Mouse (Mus musculus) forebrain, embryonic 15.5 days (tissue): ENCODE data around the gene Pan2. TPM values are rescaled to one million over a fixed set of nuclear protein-coding genes. Genes with fewer than 3 reads are reported as not detected.

ENCODE experiments used
- ATAC-seq: fragments of 200-750 bp; cut with Nextera tagmentation; replicated peaks from 2 replicates; pipeline ENCODE4 v1.8.0; 2017; ENCODE audit warnings: mild to moderate bottlenecking, moderate TSS enrichment, moderate library complexity
- H3K27ac ChIP-seq: fragments of 300-500 bp; sonication (generic); replicated peaks from 2 replicates; pipeline ENCODE4 v1.5.1; 2015; ENCODE audit warnings: mild to moderate bottlenecking, inconsistent platforms
- H3K27me3 ChIP-seq: fragments of 300-500 bp; sonication (generic); 2 replicates; pipeline ENCODE4 v1.6.1; 2015; ENCODE audit warnings: inconsistent platforms
- H3K36me3 ChIP-seq: fragments of 300-500 bp; sonication (generic); 2 replicates; pipeline ENCODE4 v1.6.1; 2015; ENCODE audit warnings: mild to moderate bottlenecking, inconsistent platforms
- H3K4me1 ChIP-seq: fragments of 300-500 bp; sonication (generic); 2 replicates; pipeline ENCODE4 v1.6.1; 2015; ENCODE audit warnings: inconsistent platforms
- H3K4me2 ChIP-seq: fragments of 300-500 bp; sonication (generic); replicated peaks from 2 replicates; pipeline ENCODE4 v1.6.1; 2015; ENCODE audit warnings: mild to moderate bottlenecking, inconsistent platforms
- H3K4me3 ChIP-seq: fragments of 300-500 bp; sonication (generic); 2 replicates; pipeline ENCODE4 v1.5.1; 2015; ENCODE audit warnings: mild to moderate bottlenecking, inconsistent platforms
- H3K9ac ChIP-seq: fragments of 300-500 bp; sonication (generic); replicated peaks from 2 replicates; pipeline ENCODE4 v1.6.1; 2015; ENCODE audit warnings: mild to moderate bottlenecking, inconsistent platforms
- H3K9me3 ChIP-seq: fragments of 300-500 bp; sonication (generic); 2 replicates; pipeline ENCODE4 v1.6.1; 2016; ENCODE audit warnings: inconsistent platforms
- WGBS: fragments of 180-500 bp; shearing (Covaris S2); methylation state at CpG from one replicate; pipeline ENCODE4 v1.1.7; 2015; ENCODE audit warnings: mixed read lengths; 5-methylcytosine and 5-hydroxymethylcytosine counted together
- polyA plus RNA-seq: library from polyadenylated mRNA; unstranded; fragments of >200 nt; fragmentation: Nextera tagmentation; extraction: Ambion mirVana; gene quantifications from 2 replicates; pipeline ENCODE4 v1.2.1, GENCODE M21; 2015

Pan2 gene
- polyA plus RNA-seq, 1 experiment from 2014 or later: 27.6 TPM

DNA sequence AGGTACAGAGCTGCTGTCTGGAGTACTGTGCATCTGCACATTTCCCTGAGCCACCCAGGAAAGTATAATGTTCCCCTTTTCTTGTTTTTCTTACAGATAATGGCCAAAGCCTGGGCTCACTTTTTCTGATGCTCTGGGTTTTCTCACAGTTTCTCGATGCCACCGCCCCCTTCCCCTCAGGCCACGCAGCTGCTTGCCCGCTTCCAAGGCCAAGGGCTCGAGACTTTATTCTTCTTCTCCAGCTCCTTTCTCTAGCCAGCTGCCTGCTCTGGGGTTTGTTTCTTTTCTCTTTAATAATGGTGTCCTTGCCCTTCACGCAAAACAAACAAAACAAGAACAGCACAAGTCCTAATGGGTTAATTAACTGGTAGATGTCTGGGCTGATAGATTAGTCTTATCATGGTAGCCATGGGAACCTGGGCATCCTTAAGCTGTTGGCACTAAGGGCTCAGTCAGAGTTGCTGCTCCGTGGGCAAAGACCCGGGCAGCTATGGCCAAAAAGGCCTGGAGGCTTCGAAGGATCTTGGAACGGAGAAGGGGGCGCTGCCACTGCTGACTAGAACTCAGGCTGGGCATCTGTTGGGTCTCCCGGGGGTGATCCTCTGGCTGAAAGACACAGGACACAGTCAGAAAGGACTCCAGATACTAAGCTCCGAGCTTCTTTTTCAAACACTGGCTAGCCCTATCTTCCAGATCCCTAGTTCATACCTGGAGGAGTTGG lies 6.6 kb upstream of the Pan2 start:
- Histone ChIP-seq H3K9me3 (no peaks in the 10 kb centered on the region), H3K27me3 (no peaks in the 10 kb centered on the region), H3K36me3 (peaks cover 7% of the 10 kb centered on the region; the same call in 1 of the 2 replicates), H3K9ac (no peak overlapping the region), H3K27ac (no peak overlapping the region), H3K4me1 (no peaks in the 10 kb centered on the region), H3K4me2 (no peak overlapping the region), H3K4me3 (no peak overlapping the region)
- no peak for ATAC-seq
- 52% methylated on average over 13 of the region's 13 CpGs for WGBS

DNA sequence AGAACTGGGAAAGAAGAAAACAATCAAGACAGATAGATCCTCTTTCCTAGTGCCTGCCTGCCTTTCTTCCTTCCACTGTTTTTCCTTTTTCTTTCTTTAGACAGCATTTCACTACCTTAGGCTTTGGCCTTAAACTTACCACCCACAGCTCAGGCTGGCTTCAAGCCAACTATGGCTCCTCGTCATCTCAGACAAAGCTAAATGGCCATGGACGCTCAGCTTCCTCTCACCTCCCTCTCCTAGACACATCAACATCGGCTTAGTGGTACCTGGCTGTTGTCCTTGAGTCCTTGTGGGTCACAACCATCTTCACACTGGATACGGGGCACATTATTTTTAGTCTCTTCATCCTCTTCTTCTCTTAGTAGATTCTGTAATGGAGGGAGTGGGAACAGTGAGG lies 5.9 kb upstream of the Pan2 start:
- WGBS: 63% methylated on average over 4 of the region's 4 CpGs
- H3K9me3 ChIP-seq: no peaks in the 10 kb centered on the region

GRCm38 (mm10) chr10:128297622-128298021 lies 5.5 kb upstream of the Pan2 start:
- Histone ChIP-seq H3K9ac (no peak overlapping the region), H3K27ac (no peak overlapping the region), H3K27me3 (no peaks in the 10 kb centered on the region), H3K9me3 (no peaks in the 10 kb centered on the region), H3K4me2 (no peak overlapping the region), H3K36me3 (peaks cover 2% of the 10 kb centered on the region; the same call in 1 of the 2 replicates), H3K4me1 (peaks cover 5% of the 10 kb centered on the region), H3K4me3 (no peak overlapping the region)
- no peak for ATAC-seq
- WGBS: 68% methylated on average over 11 of the region's 11 CpGs

More for the DNA sequence above, 5.9 kb upstream of the Pan2 start:
- Histone ChIP-seq H3K27ac (no peak overlapping the region), H3K36me3 (peaks cover 6% of the 10 kb centered on the region; the same call in 1 of the 2 replicates), H3K4me3 (no peak overlapping the region), H3K4me2 (no peak overlapping the region), H3K4me1 (peaks cover 1% of the 10 kb centered on the region), H3K9ac (no peak overlapping the region), H3K27me3 (no peaks in the 10 kb centered on the region)
- no peak for ATAC-seq

DNA sequence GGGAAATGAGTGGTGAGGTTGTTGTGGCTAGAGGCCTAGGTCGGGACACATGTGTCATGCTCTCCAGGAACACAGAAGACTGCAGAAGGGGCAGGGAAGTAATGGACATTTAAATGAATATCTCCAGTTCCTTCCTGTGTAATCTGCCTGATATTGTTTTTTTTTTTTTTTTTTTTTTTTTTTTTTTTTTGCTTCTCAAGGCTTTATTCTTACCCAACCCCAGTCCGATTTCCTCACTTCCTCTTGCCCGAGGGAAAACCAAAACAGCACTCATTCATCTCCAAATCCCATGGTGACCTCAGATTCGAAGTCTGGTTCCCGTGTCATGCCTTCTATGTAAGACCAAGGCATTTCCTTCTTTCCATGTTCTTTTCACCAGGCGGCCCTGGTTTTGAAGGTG lies 4.9 kb upstream of the Pan2 start:
- Histone ChIP-seq H3K27ac (no peak overlapping the region), H3K9me3 (no peaks in the 10 kb centered on the region), H3K4me1 (peaks cover 7% of the 10 kb centered on the region), H3K27me3 (no peaks in the 10 kb centered on the region), H3K36me3 (no peaks in the 10 kb centered on the region), H3K9ac (no peak overlapping the region), H3K4me3 (no peak overlapping the region), H3K4me2 (no peak overlapping the region)
- no peak for ATAC-seq
- 79% methylated on average over 6 of the region's 6 CpGs for WGBS

GRCm38 (mm10) chr10:128298702-128299171 lies 4.4 kb upstream of the Pan2 start, which contains the start of gene Il23a:
TSS of gene Il23a (minus strand) at chr10:128298752.
- Histone ChIP-seq H3K27ac (no peak within 1 kb of the TSS), H3K9me3 (no peaks in the 10 kb centered on the region), H3K27me3 (no peaks in the 10 kb centered on the region), H3K4me1 (peaks cover 8% of the 10 kb centered on the region), H3K4me3 (no peak within 1 kb of the TSS), H3K4me2 (no peak within 1 kb of the TSS), H3K36me3 (no peaks in the 10 kb centered on the region), H3K9ac (no peak within 1 kb of the TSS)
- no peak for ATAC-seq
- 84% methylated on average over 11 of the region's 11 CpGs for WGBS

DNA sequence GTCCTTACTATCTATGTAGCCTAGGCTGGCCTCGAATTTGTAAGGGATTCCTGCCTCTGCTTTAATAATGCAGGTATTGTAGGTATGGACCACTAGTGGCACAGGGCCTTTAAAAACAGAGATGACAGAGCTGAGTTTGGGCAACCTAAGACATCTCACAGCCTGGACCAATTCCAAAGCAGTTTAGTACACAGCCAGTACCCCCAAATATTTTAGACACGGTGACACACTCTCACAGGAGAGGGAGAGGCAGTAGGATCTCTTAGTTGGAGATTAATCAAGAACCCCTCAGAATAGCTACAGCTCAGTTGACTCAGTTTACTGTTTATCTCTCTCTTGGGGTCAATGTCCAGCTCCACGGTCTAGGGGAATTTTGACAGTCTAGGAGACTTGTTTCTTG lies 778 bp upstream of the Pan2 start:
- 34% methylated on average over 3 of the region's 3 CpGs for WGBS
- H3K4me2 ChIP-seq: peak overlapping the region; percentile 67
- H3K36me3 ChIP-seq: no peaks in the 10 kb centered on the region
- ATAC-seq: no peak
- peaks cover 18% of the 10 kb centered on the region for H3K4me1 ChIP-seq
- H3K27me3 ChIP-seq: no peaks in the 10 kb centered on the region
- peak overlapping the region; percentile 70 for H3K4me3 ChIP-seq
- no peaks in the 10 kb centered on the region for H3K9me3 ChIP-seq
- peak overlapping the region; percentile 80 for H3K9ac ChIP-seq
- peak overlapping the region; percentile 99 for H3K27ac ChIP-seq

GRCm38 (mm10) chr10:128302785-128303125 lies 380 bp upstream of the Pan2 start:
- Histone ChIP-seq H3K27me3 (no peaks in the 10 kb centered on the region), H3K36me3 (no peaks in the 10 kb centered on the region), H3K4me3 (peak overlapping the region; percentile 70), H3K27ac (peak overlapping the region; percentile 99), H3K9me3 (no peaks in the 10 kb centered on the region), H3K9ac (peak overlapping the region; percentile 80), H3K4me1 (peaks cover 18% of the 10 kb centered on the region), H3K4me2 (peak overlapping the region; percentile 67)
- peak; percentile 49 for ATAC-seq
- WGBS: 0% methylated on average over 9 of the region's 9 CpGs

GRCm38 (mm10) chr10:128309654-128310053 lies 6.5 kb downstream of the Pan2 start:
- H3K27ac ChIP-seq: 0 out of 2 replicates have a peak overlapping the region, but pooled peaks have one; percentile 6
- 91% methylated on average over 7 of the region's 7 CpGs for WGBS
- H3K27me3 ChIP-seq: no peaks in the 10 kb centered on the region
- peaks cover 10% of the 10 kb centered on the region for H3K4me1 ChIP-seq
- no peak overlapping the region for H3K9ac ChIP-seq
- ATAC-seq: no peak
- H3K4me3 ChIP-seq: no peak overlapping the region
- no peak overlapping the region for H3K4me2 ChIP-seq
- peaks cover 38% of the 10 kb centered on the region for H3K36me3 ChIP-seq
- no peaks in the 10 kb centered on the region for H3K9me3 ChIP-seq

- no peak overlapping the region for H3K4me2 ChIP-seq
- no peak for ATAC-seq
- no peak overlapping the region for H3K4me3 ChIP-seq
- WGBS: 45% methylated on average over 11 of the region's 11 CpGs
- H3K27me3 ChIP-seq: no peaks in the 10 kb centered on the region
- peaks cover 9% of the 10 kb centered on the region for H3K4me1 ChIP-seq
- H3K27ac ChIP-seq: 0 out of 2 replicates have a peak overlapping the region, but pooled peaks have one; percentile 6
- peaks cover 43% of the 10 kb centered on the region for H3K36me3 ChIP-seq
- H3K9ac ChIP-seq: no peak overlapping the region
- no peaks in the 10 kb centered on the region for H3K9me3 ChIP-seq
Measured at GRCm38 (mm10) chr10:128310177-128310576, 7.0 kb downstream of the Pan2 start.

DNA sequence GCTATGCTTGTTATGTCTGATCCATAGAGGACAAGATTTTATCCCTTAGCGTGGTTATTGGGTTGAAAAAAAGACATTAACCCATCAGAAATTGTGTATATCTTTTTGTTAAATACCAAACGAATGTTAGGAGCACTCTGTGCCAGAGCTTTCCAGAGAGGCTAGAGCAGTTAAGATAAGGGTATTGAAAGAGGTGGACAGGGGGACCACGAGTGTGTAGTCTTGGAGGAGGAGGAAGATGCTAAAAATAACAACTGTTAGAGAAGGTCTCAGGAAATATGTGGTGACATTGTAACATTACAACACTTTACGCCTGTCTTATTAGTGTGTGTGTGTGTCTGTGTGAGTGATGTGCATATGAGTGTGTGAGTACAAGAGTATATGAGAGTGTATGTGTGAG lies 7.8 kb downstream of the Pan2 start:
- 90% methylated on average over 4 of the region's 4 CpGs for WGBS

DNA sequence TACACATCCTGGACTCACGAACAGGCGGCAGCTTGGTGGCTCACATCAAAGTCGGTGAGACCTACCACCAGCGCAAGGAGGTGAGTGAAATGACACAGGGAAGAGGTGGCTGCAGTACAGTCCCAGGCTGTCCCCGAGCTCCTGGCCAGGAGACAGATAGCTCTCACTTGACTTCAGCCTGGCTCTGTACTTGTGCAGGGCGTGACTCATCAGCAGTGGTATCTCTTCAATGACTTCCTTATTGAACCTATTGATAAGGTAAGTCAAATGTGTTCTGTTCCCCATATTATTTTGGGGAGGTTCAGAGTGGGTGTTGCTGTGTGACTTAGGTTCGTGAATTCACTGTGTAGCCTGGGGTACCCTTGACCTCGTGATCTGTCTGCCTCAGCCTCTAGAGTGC lies 12.4 kb downstream of the Pan2 start:
- H3K27me3 ChIP-seq: no peaks in the 10 kb centered on the region
- no peak for ATAC-seq
- 96% methylated on average over 8 of the region's 8 CpGs for WGBS

More for the DNA sequence above, 7.8 kb downstream of the Pan2 start:
- Histone ChIP-seq H3K9me3 (no peaks in the 10 kb centered on the region), H3K4me2 (no peak overlapping the region), H3K27ac (no peak overlapping the region), H3K27me3 (no peaks in the 10 kb centered on the region), H3K4me3 (no peak overlapping the region), H3K4me1 (peaks cover 9% of the 10 kb centered on the region), H3K36me3 (peaks cover 49% of the 10 kb centered on the region), H3K9ac (no peak overlapping the region)
- ATAC-seq: no peak

GRCm38 (mm10) chr10:128321641-128322040 lies 18.5 kb downstream of the Pan2 start:
- Histone ChIP-seq H3K4me2 (peak overlapping the region; percentile 75), H3K36me3 (peaks cover 48% of the 10 kb centered on the region), H3K9ac (peak overlapping the region; percentile 36), H3K9me3 (no peaks in the 10 kb centered on the region), H3K4me3 (peak overlapping the region; percentile 87), H3K27me3 (no peaks in the 10 kb centered on the region), H3K4me1 (peaks cover 21% of the 10 kb centered on the region), H3K27ac (peak overlapping the region; percentile 97)
- 0 out of 2 replicates have a peak, but pooled peaks have one; percentile 8 for ATAC-seq
- WGBS: 58% methylated on average over 12 of the region's 12 CpGs

More for the DNA sequence above, 12.4 kb downstream of the Pan2 start:
- Histone ChIP-seq H3K4me3 (no peak overlapping the region), H3K36me3 (peaks cover 68% of the 10 kb centered on the region), H3K27ac (no peak overlapping the region), H3K9ac (no peak overlapping the region), H3K9me3 (no peaks in the 10 kb centered on the region), H3K4me2 (no peak overlapping the region), H3K4me1 (peaks cover under 1% of the 10 kb centered on the region; the same call in 1 of the 2 replicates)
